Mouse (Mus musculus) hindbrain, embryonic 12.5 days (tissue): ENCODE results near the gene Bdnf. TPM values are rescaled to one million over a fixed set of nuclear protein-coding genes. Genes with fewer than 3 reads are reported as not detected.

Source experiments
- ATAC-seq: fragments of 200-750 bp; cut with Nextera tagmentation; 2 replicates; pipeline ENCODE4 v1.8.0; 2017; ENCODE audit warnings: moderate TSS enrichment; ENCODE audit not compliant: low FRiP score
- H3K27ac ChIP-seq: fragments of 300-500 bp; sonication (generic); 2 replicates; pipeline ENCODE4 v1.5.1; 2016; ENCODE audit warnings: mild to moderate bottlenecking
- H3K27me3 ChIP-seq: fragments of 300-500 bp; sonication (generic); 2 replicates; pipeline ENCODE4 v1.6.1; 2016; ENCODE audit warnings: mild to moderate bottlenecking
- H3K36me3 ChIP-seq: fragments of 300-500 bp; sonication (generic); 2 replicates; pipeline ENCODE4 v1.6.1; 2016; ENCODE audit warnings: mild to moderate bottlenecking
- H3K4me1 ChIP-seq: fragments of 300-500 bp; sonication (generic); 2 replicates; pipeline ENCODE4 v1.6.1; 2016
- H3K4me2 ChIP-seq: fragments of 300-500 bp; sonication (generic); replicated peaks from 2 replicates; pipeline ENCODE4 v1.6.1; 2016; ENCODE audit warnings: mild to moderate bottlenecking
- H3K4me3 ChIP-seq: fragments of 300-500 bp; sonication (generic); 2 replicates; pipeline ENCODE4 v1.5.1; 2016; ENCODE audit warnings: mild to moderate bottlenecking
- H3K9ac ChIP-seq: fragments of 300-500 bp; sonication (generic); 2 replicates; pipeline ENCODE4 v1.6.1; 2016; ENCODE audit warnings: mild to moderate bottlenecking, moderate library complexity
- H3K9me3 ChIP-seq: fragments of 300-500 bp; sonication (generic); replicated peaks from 2 replicates; pipeline ENCODE4 v1.6.1; 2016; ENCODE audit warnings: mild to moderate bottlenecking
- WGBS: fragments of 180-500 bp; shearing (Covaris S2); methylation state at CpG from one replicate; pipeline ENCODE4 v1.1.7; 2016; 5-methylcytosine and 5-hydroxymethylcytosine counted together
- polyA plus RNA-seq: library from polyadenylated mRNA; unstranded; fragments of >200 nt; fragmentation: Nextera tagmentation; extraction: Ambion mirVana; gene quantifications from 2 replicates; pipeline ENCODE4 v1.2.1, GENCODE M21; 2016

Gene Bdnf
- polyA plus RNA-seq, 1 experiment from 2014 or later, result 3.2 TPM

- Histone ChIP-seq H3K9ac (no peak overlapping the region), H3K27me3 (no peaks in the 10 kb centered on the region), H3K9me3 (no peaks in the 10 kb centered on the region), H3K4me2 (no peak overlapping the region), H3K36me3 (no peaks in the 10 kb centered on the region), H3K4me1 (no peaks in the 10 kb centered on the region), H3K27ac (no peak overlapping the region), H3K4me3 (no peak overlapping the region)
- WGBS, result 86% methylated on average over 4 of the region's 4 CpGs
- no peak for ATAC-seq
Observed at GRCm38 (mm10) chr2:109748815-109749214, 74.3 kb downstream of the Bdnf start.

- no peak for ATAC-seq
- H3K9me3 ChIP-seq, result no peaks in the 10 kb centered on the region
- no peak overlapping the region for H3K9ac ChIP-seq
- H3K27ac ChIP-seq, result no peak overlapping the region
- H3K4me3 ChIP-seq, result no peak overlapping the region
- no peak overlapping the region for H3K4me2 ChIP-seq
- H3K4me1 ChIP-seq, result no peaks in the 10 kb centered on the region
- H3K36me3 ChIP-seq, result no peaks in the 10 kb centered on the region
- H3K27me3 ChIP-seq, result no peaks in the 10 kb centered on the region
Observed at GRCm38 (mm10) chr2:109749964-109750363, 75.5 kb downstream of the Bdnf start.

DNA sequence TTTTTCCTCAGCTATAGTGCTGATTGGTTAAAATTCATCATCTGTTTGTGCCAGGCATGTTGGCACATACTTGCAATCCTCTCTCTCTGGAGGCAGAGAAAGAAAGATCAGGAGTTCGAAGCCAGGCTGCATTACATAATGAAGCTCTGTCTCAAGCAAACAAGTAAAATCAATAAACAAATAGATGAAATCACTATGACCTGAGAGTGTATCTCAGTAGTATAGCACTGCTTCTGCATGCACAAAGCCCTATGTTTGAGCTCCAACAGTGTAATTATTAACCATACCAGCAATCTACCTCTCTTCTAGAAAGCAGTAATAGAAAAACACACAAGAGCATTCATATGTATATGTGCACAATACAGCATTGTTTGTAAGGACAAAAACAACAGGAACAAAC is 76.0 kb downstream of the Bdnf start:
- H3K27ac ChIP-seq, result no peak overlapping the region
- no peak overlapping the region for H3K4me3 ChIP-seq
- no peak overlapping the region for H3K4me2 ChIP-seq
- H3K9me3 ChIP-seq, result no peaks in the 10 kb centered on the region
- H3K9ac ChIP-seq, result no peak overlapping the region
- H3K4me1 ChIP-seq, result no peaks in the 10 kb centered on the region
- no peaks in the 10 kb centered on the region for H3K36me3 ChIP-seq
- no peaks in the 10 kb centered on the region for H3K27me3 ChIP-seq
- WGBS, result 90% methylated on average over 1 of the region's 1 CpGs
- no peak for ATAC-seq

GRCm38 (mm10) chr2:109756305-109756704 is 81.8 kb downstream of the Bdnf start:
- WGBS, result 89% methylated on average over 2 of the region's 2 CpGs
- ATAC-seq, result no peak
- no peaks in the 10 kb centered on the region for H3K4me1 ChIP-seq
- H3K4me2 ChIP-seq, result no peak overlapping the region
- no peaks in the 10 kb centered on the region for H3K9me3 ChIP-seq
- H3K9ac ChIP-seq, result no peak overlapping the region
- H3K27ac ChIP-seq, result no peak overlapping the region
- H3K27me3 ChIP-seq, result no peaks in the 10 kb centered on the region
- no peak overlapping the region for H3K4me3 ChIP-seq
- H3K36me3 ChIP-seq, result no peaks in the 10 kb centered on the region

DNA sequence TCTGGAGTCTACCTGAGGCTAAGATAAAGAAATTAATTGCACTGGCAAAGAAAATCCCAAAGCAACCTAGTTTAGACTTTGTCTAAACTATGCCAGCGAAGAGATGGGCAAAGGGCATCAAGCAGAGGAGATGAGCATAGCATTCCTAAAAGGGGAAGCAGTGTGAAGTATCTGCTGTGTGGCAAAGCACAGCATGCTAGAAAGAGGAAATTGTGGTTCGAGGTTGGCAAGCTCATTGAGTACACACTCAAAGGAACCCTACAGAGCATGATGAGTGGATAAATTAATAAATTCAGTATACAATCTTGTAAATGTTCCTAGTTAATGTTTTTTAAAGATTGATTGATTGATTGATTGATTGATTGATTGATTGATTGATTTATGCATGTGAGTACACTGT is 92.3 kb downstream of the Bdnf start:
- no peak overlapping the region for H3K9ac ChIP-seq
- H3K27ac ChIP-seq, result no peak overlapping the region
- H3K9me3 ChIP-seq, result no peaks in the 10 kb centered on the region
- H3K36me3 ChIP-seq, result no peaks in the 10 kb centered on the region
- H3K27me3 ChIP-seq, result no peaks in the 10 kb centered on the region
- no peak overlapping the region for H3K4me3 ChIP-seq
- H3K4me1 ChIP-seq, result no peaks in the 10 kb centered on the region
- 90% methylated on average over 2 of the region's 2 CpGs for WGBS
- ATAC-seq, result no peak
- H3K4me2 ChIP-seq, result no peak overlapping the region

DNA sequence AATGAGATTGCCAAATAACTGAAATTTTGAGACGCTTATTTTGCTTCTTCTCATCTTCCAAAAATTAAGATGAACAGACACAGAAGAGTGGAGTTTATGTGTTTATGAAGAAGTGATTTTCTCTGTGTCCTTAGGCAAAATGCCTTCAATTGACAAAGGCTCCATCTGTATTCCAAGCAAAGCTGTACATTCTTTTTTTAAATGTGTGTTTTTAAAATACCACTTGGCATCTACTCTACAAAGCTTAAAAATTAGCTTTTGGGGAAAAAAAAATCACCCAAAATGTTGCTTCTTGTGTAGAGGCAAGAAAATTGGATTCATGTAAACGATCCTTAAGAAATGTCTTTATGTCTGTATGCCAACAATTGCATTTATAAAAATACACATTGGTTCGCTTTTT is 94.3 kb downstream of the Bdnf start:
- no peaks in the 10 kb centered on the region for H3K27me3 ChIP-seq
- no peaks in the 10 kb centered on the region for H3K4me1 ChIP-seq
- WGBS, result 88% methylated on average over 3 of the region's 3 CpGs
- H3K9ac ChIP-seq, result no peak overlapping the region
- H3K27ac ChIP-seq, result no peak overlapping the region
- H3K36me3 ChIP-seq, result no peaks in the 10 kb centered on the region
- no peak overlapping the region for H3K4me2 ChIP-seq
- ATAC-seq, result no peak
- no peaks in the 10 kb centered on the region for H3K9me3 ChIP-seq
- H3K4me3 ChIP-seq, result no peak overlapping the region

DNA sequence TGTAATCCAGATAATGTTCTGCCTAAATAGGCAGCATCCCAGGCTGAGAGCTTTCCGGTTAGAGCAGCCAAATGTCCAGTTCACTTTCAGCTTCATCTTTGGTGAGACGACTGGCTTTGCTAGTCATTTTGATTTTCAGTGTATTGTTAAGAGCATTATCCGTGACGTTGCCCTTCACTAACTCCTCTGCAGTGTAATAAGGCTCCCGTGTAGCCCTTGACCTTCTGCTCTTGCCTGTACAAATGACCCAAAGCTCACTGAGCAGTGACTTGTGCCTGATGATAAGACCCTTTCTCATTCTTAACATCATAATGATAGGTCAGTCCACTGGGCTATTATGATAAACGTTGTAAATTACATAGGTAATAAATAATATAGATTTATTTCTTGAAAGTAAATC is 101.9 kb downstream of the Bdnf start:
- WGBS, result 50% methylated on average over 6 of the region's 6 CpGs
- Histone ChIP-seq H3K36me3 (no peaks in the 10 kb centered on the region), H3K27ac (no peak overlapping the region), H3K27me3 (no peaks in the 10 kb centered on the region), H3K9me3 (no peaks in the 10 kb centered on the region), H3K9ac (no peak overlapping the region), H3K4me2 (no peak overlapping the region), H3K4me1 (no peaks in the 10 kb centered on the region), H3K4me3 (no peak overlapping the region)
- ATAC-seq, result no peak

Other genes with a start within 250 kb of the Bdnf start
- 160 and 177 TPM in 2 replicates for gene Lin7c, start 216.2 kb downstream of the Bdnf start, polyA plus RNA-seq
- 17.4 and 18.3 TPM in 2 replicates for gene Lgr4, start 242.9 kb downstream of the Bdnf start, polyA plus RNA-seq